Mouse (Mus musculus): ENCODE measurements around the gene Tas2r134.

GRCm38 (mm10) chr2:51621931-51622330 is 5.4 kb upstream of the Tas2r134 start:
- TF ChIP-seq CTCF (IDR thresholded peaks at IDR 0.05; ENCODE audit: borderline replicate concordance, extremely low read depth, insufficient read depth, insufficient read length) (no peak), POLR2A (IDR thresholded peaks at IDR 0.05; ENCODE audit: borderline replicate concordance, extremely low read depth, insufficient read depth, insufficient read length, poor library complexity, severe bottlenecking) (no peak)
